8 mouse cellular contexts compared by ENCODE assay signal in the genomic region with DNA sequence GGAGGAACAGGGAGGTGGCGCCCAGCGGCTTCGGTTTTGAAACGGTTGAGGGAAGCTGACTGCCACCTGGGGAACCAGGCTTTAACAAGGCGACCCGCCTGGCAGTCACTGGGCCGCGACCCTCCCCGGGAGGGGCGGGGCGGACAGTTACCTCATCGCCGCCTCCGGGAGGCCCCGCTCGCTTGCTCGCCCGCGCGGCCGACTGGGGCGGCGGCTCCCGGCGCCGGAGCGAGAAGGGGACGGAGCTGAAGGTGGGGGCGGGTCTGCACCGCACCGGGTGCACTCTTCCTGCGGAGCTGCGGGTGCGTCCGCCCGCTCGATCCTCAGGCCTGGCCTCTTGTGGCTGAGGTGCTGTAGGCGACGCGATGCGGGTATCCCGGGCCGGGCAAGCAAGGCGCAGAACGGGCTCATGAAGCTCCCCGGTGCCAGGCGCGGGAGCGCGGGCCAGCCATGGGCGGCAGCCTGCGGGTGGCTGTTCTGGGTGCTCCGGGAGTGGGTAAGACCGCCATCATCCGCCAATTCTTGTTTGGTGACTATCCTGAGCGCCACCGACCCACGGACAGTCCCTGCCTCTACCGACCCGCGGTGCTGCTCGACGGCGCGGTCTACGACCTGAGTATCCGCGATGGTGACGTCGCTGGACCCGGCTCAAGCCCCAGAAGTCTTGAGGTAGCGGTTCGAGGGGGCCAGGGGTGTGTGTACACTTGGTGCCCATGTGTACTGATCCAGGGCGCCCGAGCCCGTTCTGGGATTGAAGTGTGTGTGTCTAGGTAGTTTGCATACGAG. TPM values are rescaled to one million over a fixed set of nuclear protein-coding genes. Genes with fewer than 3 reads are reported as not detected.
DNase-seq lines count a peak whose midpoint lies in the region; ATAC-seq lines count a peak whose summit lies in the region.

A gene (plus strand): TSS at position 273 of the 786 bp plus-strand sequence.

- H3K4me1 ChIP-seq in forebrain, embryonic 11.5 days (replicated peaks; ENCODE audit: control insufficient read depth, insufficient read depth, low read length), result peaks cover 45% of the 10 kb centered on the region
- H3K4me1 ChIP-seq in hindbrain, embryonic 15.5 days (replicated peaks), result peaks cover 44% of the 10 kb centered on the region
- H3K4me1 ChIP-seq in midbrain, embryonic 10.5 days, result peaks cover 78% of the 10 kb centered on the region

- no peak within 1 kb of the TSS for H3K27ac ChIP-seq in forebrain, embryonic 11.5 days (ENCODE audit: low read depth, low read length)
- no peak within 1 kb of the TSS for H3K27ac ChIP-seq in hindbrain, embryonic 15.5 days (replicated peaks)
- peak within 1 kb of the TSS; percentile 68 for H3K27ac ChIP-seq in midbrain, embryonic 10.5 days (replicated peaks)

- H3K4me3 ChIP-seq in forebrain, embryonic 11.5 days (ENCODE audit: low read depth, low read length), result peak within 1 kb of the TSS; percentile 43
- peak within 1 kb of the TSS; percentile 40 for H3K4me3 ChIP-seq in hindbrain, embryonic 15.5 days
- peak within 1 kb of the TSS; percentile 62 for H3K4me3 ChIP-seq in midbrain, embryonic 10.5 days

- peaks cover 67% of the 10 kb centered on the region for H3K27me3 ChIP-seq in forebrain, embryonic 11.5 days (ENCODE audit: control insufficient read depth, insufficient read depth, low read length)
- peaks cover 64% of the 10 kb centered on the region for H3K27me3 ChIP-seq in hindbrain, embryonic 15.5 days
- peaks cover 84% of the 10 kb centered on the region for H3K27me3 ChIP-seq in midbrain, embryonic 10.5 days (ENCODE audit: low read depth, poor library complexity, severe bottlenecking)

- peak; percentile 73 for DNase-seq in spleen, adult 18-20 months
- no peak for DNase-seq in spleen, adult 12 weeks (ENCODE audit: low spot score)
- peak; percentile 71 for DNase-seq in forebrain, embryonic 11.5 days (ENCODE audit: low spot score)
- peak in 1 of 2 experiments; percentile 39 for DNase-seq in left cerebral cortex, adult 8-10 months (ENCODE audit: low spot score in 2 of 2)
- DNase-seq in midbrain, embryonic 10.5 days (ENCODE audit: low spot score), result peak; percentile 55
- peak; percentile 63 to 81 for DNase-seq in spleen, postnatal 4 days (ENCODE audit: low spot score in 2 of 2)
- no peak for DNase-seq in ovary, adult 18-20 months (ENCODE audit: low spot score)

- peak within 1 kb of the TSS; percentile 78 for H3K4me2 ChIP-seq in forebrain, embryonic 11.5 days (ENCODE audit: low read depth, low read length, severe bottlenecking)
- peak within 1 kb of the TSS; percentile 85 for H3K4me2 ChIP-seq in hindbrain, embryonic 15.5 days

- H3K9ac ChIP-seq in forebrain, embryonic 11.5 days (ENCODE audit: low read length), result peak within 1 kb of the TSS; percentile 50
- peak within 1 kb of the TSS; percentile 41 for H3K9ac ChIP-seq in hindbrain, embryonic 15.5 days

- no peak for ATAC-seq in forebrain, embryonic 11.5 days (replicated peaks; ENCODE audit: low FRiP score)
- 0 out of 2 replicates have a peak, but pooled peaks have one; percentile 1 for ATAC-seq in hindbrain, embryonic 15.5 days (ENCODE audit: low FRiP score, low read depth)

- no peaks in the 10 kb centered on the region for H3K36me3 ChIP-seq in forebrain, embryonic 11.5 days (ENCODE audit: control insufficient read depth, insufficient read depth, low read length)
- no peaks in the 10 kb centered on the region; the same call in 1 of the 2 replicates for H3K36me3 ChIP-seq in hindbrain, embryonic 15.5 days
- peaks cover 5% of the 10 kb centered on the region; the same call in 1 of the 2 replicates for H3K36me3 ChIP-seq in midbrain, embryonic 10.5 days

- WGBS in forebrain, embryonic 11.5 days, result 3% methylated on average over 74 of the region's 77 CpGs
- WGBS in hindbrain, embryonic 15.5 days, result 2% methylated on average over 77 of the region's 77 CpGs
- 2% methylated on average over 77 of the region's 77 CpGs for WGBS in midbrain, embryonic 10.5 days

- H3K9me3 ChIP-seq in forebrain, embryonic 11.5 days (ENCODE audit: control insufficient read depth, low read length), result no peaks in the 10 kb centered on the region
- no peaks in the 10 kb centered on the region for H3K9me3 ChIP-seq in hindbrain, embryonic 15.5 days
- no peaks in the 10 kb centered on the region for H3K9me3 ChIP-seq in midbrain, embryonic 10.5 days (replicated peaks)

RNA-seq across cellular contexts. Expression of the gene that starts here (rescaled TPM):
- polyA plus RNA-seq in forebrain, embryonic 11.5 days (2014; fragmentation: Nextera tagmentation; extraction: Ambion mirVana), result 0.23 and 0.99 TPM in 2 replicates
- 1.1 and 1.6 TPM in 2 replicates for polyA plus RNA-seq in hindbrain, embryonic 15.5 days (2015; fragmentation: Nextera tagmentation; extraction: Ambion mirVana)
- total RNA-seq in left cerebral cortex, adult 8-10 months (2022), result 10 to 100 TPM; 49.0 to 60.5 (median 53.2) TPM
- polyA plus RNA-seq in midbrain, embryonic 10.5 days (2016; fragmentation: Nextera tagmentation; extraction: Ambion mirVana), result 0.44 and 1.2 TPM in 2 replicates

Comparison
In these comparisons a context has a peak if more than half of its experiments do, and no peak if none do; other contexts are left out.
1. DNase-seq: peak in spleen, adult 18-20 months (2 of 2), midbrain, embryonic 10.5 days (single experiment) and spleen, postnatal 4 days (2 of 2); none in spleen, adult 12 weeks (single experiment) and ovary, adult 18-20 months (single experiment).
2. Peak in DNase-seq, H3K4me3 ChIP-seq, H3K9ac ChIP-seq and H3K4me2 ChIP-seq in forebrain, embryonic 11.5 days; RNA of the gene not detected or under 1 TPM.
3. Peak in every context shown above with its lines, with median percentiles within 50 percentile points of each other: H3K4me3 ChIP-seq.